Mouse (Mus musculus): ENCODE data around the gene Gm10097.

GRCm38 (mm10) chr10:5086329-5086728, 17.3 kb downstream of the Gm10097 start:
- TF ChIP-seq CTCF (IDR thresholded peaks at IDR 0.05; ENCODE audit: low read depth), result no peak
- TF ChIP-seq EP300 (IDR thresholded peaks at IDR 0.05; ENCODE audit: low read depth), result no peak

Measured in liver, postnatal 0 days (tissue).